Mouse (Mus musculus): ENCODE data around the gene Vps8. TPM values are rescaled to one million over a fixed set of nuclear protein-coding genes. Genes with fewer than 3 reads are reported as not detected.

Vps8 gene
- total RNA-seq, 2 experiments from 2014 or later, result 56.7 to 56.8 TPM

GRCm38 (mm10) chr16:21620630-21621029 lies 197.7 kb downstream of the Vps8 start:
- no peak for DNase-seq (ENCODE audit: extremely low spot score in 1 of 2, low spot score in 2 of 2)
- TF ChIP-seq CTCF (IDR thresholded peaks at IDR 0.05), result no peak
- no peak overlapping the region for H3K27ac ChIP-seq
- intact Hi-C loops (cut with DNase I), result no loop called here
- H3K4me3 ChIP-seq, result no peak overlapping the region

- TF ChIP-seq CTCF (IDR thresholded peaks at IDR 0.05), result no peak
- DNase-seq (ENCODE audit: extremely low spot score in 1 of 2, low spot score in 2 of 2), result no peak
- intact Hi-C loops (cut with DNase I), result no loop called here
- Histone ChIP-seq H3K4me3 (no peak overlapping the region), H3K27ac (no peak overlapping the region)
Measured at GRCm38 (mm10) chr16:21625784-21626634, 203.1 kb downstream of the Vps8 start.

- TF ChIP-seq CTCF (IDR thresholded peaks at IDR 0.05), result no peak
- no peak overlapping the region for H3K4me3 ChIP-seq
- H3K27ac ChIP-seq, result no peak overlapping the region
- intact Hi-C loops (cut with DNase I), result no loop called here
- no peak for DNase-seq (ENCODE audit: extremely low spot score in 1 of 2, low spot score in 2 of 2)
Measured at GRCm38 (mm10) chr16:21627248-21627647, 204.3 kb downstream of the Vps8 start.

- Histone ChIP-seq H3K27ac (no peak overlapping the region), H3K4me3 (no peak overlapping the region)
- no peak for DNase-seq (ENCODE audit: extremely low spot score in 1 of 2, low spot score in 2 of 2)
- no peak for TF ChIP-seq CTCF (IDR thresholded peaks at IDR 0.05)
- intact Hi-C loops (cut with DNase I), result no loop called here
Measured at GRCm38 (mm10) chr16:21628061-21628591, 205.2 kb downstream of the Vps8 start.

- H3K27ac ChIP-seq, result no peak overlapping the region
- no peak for DNase-seq (ENCODE audit: extremely low spot score in 1 of 2, low spot score in 2 of 2)
- no peak overlapping the region for H3K4me3 ChIP-seq
- intact Hi-C loops (cut with DNase I), result no loop called here
- no peak for TF ChIP-seq CTCF (IDR thresholded peaks at IDR 0.05)
Measured at GRCm38 (mm10) chr16:21630614-21631013, 207.7 kb downstream of the Vps8 start.

- no peak for DNase-seq (ENCODE audit: extremely low spot score in 1 of 2, low spot score in 2 of 2)
- H3K4me3 ChIP-seq, result no peak overlapping the region
- no peak for TF ChIP-seq CTCF (IDR thresholded peaks at IDR 0.05)
- no peak overlapping the region for H3K27ac ChIP-seq
- intact Hi-C loops (cut with DNase I), result no loop called here
Measured at GRCm38 (mm10) chr16:21631815-21632222, 208.9 kb downstream of the Vps8 start.

- DNase-seq (ENCODE audit: extremely low spot score in 1 of 2, low spot score in 2 of 2), result no peak
- Histone ChIP-seq H3K4me3 (no peak overlapping the region), H3K27ac (no peak overlapping the region)
- intact Hi-C loops (cut with DNase I), result no loop called here
- TF ChIP-seq CTCF (IDR thresholded peaks at IDR 0.05), result no peak
Measured at GRCm38 (mm10) chr16:21634460-21634859, 211.5 kb downstream of the Vps8 start.

GRCm38 (mm10) chr16:21636156-21636853 lies 213.4 kb downstream of the Vps8 start:
- no peak for TF ChIP-seq CTCF (IDR thresholded peaks at IDR 0.05)
- H3K4me3 ChIP-seq, result no peak overlapping the region
- DNase-seq (ENCODE audit: extremely low spot score in 1 of 2, low spot score in 2 of 2), result no peak
- no peak overlapping the region for H3K27ac ChIP-seq
- intact Hi-C loops (cut with DNase I), result no loop called here

GRCm38 (mm10) chr16:21637201-21637819 lies 214.4 kb downstream of the Vps8 start:
- Histone ChIP-seq H3K27ac (no peak overlapping the region), H3K4me3 (no peak overlapping the region)
- DNase-seq (ENCODE audit: extremely low spot score in 1 of 2, low spot score in 2 of 2), result no peak
- intact Hi-C loops (cut with DNase I), result no loop called here
- TF ChIP-seq CTCF (IDR thresholded peaks at IDR 0.05), result no peak

GRCm38 (mm10) chr16:21640766-21641499 lies 218.0 kb downstream of the Vps8 start:
- Histone ChIP-seq H3K27ac (peak overlapping the region; percentile 36; the same call in 1 of the 2 replicates), H3K4me3 (no peak overlapping the region)
- intact Hi-C loops (cut with DNase I), result no loop called here
- no peak for DNase-seq (ENCODE audit: extremely low spot score in 1 of 2, low spot score in 2 of 2)
- TF ChIP-seq CTCF (IDR thresholded peaks at IDR 0.05), result no peak; the same call in 1 of the 2 replicates

GRCm38 (mm10) chr16:21641944-21642343 lies 219.0 kb downstream of the Vps8 start:
- no peak overlapping the region for H3K4me3 ChIP-seq
- TF ChIP-seq CTCF (IDR thresholded peaks at IDR 0.05), result no peak
- DNase-seq (ENCODE audit: extremely low spot score in 1 of 2, low spot score in 2 of 2), result no peak
- intact Hi-C loops (cut with DNase I), result no loop called here
- no peak overlapping the region for H3K27ac ChIP-seq

All from left cerebral cortex, adult 2 months (tissue).